Mouse (Mus musculus) lung, adult 2 months (tissue): Measurements from ENCODE around the gene Ak5. TPM values are rescaled to one million over a fixed set of nuclear protein-coding genes. Genes with fewer than 3 reads are reported as not detected.
"Not testable (repeated sequence)": the region's sequence is repeated elsewhere in the genome, so short reads cannot be mapped to it uniquely, and the experiment has no call there.

Experiments used
- DNase-seq: peaks from one replicate; pipeline ENCODE4 v3.0.0; 2022
- H3K4me1 ChIP-seq: fragments of 200-500 bp; 2 replicates; pipeline ENCODE4 v1.6.1; 2011; ENCODE audit warnings: low read length; ENCODE audit not compliant: control insufficient read depth, insufficient read depth
- H3K4me3 ChIP-seq: fragments of 200-500 bp; replicated peaks from 2 replicates; pipeline ENCODE3; 2011; ENCODE audit warnings: low read depth, mild to moderate bottlenecking, control low read depth, low read length; ENCODE audit errors: extremely low read depth
- CTCF ChIP-seq: fragments of 200-500 bp; IDR thresholded peaks from 2 replicates; pipeline ENCODE4 v1.5.1; 2011; ENCODE audit warnings: mild to moderate bottlenecking, low read length, control low read depth; ENCODE audit not compliant: insufficient read depth
- POLR2A ChIP-seq: fragments of 200-500 bp; IDR thresholded peaks from 2 replicates; pipeline ENCODE4 v1.6.1; 2011; ENCODE audit warnings: low read depth, mild to moderate bottlenecking, control low read depth, low read length, borderline replicate concordance; ENCODE audit errors: extremely low read depth
- WGBS: fragments of 180-500 bp; shearing (Covaris S2); methylation state at CpG from one replicate; pipeline ENCODE4 v1.1.7; 2018; 5-methylcytosine and 5-hydroxymethylcytosine counted together
- polyA plus RNA-seq: library from polyadenylated mRNA; depleted of rRNA; stranded (reverse); fragments of >200 nt; gene quantifications from 2 replicates; pipeline ENCODE4 v1.2.3, GENCODE M21; 2012

The Ak5 gene
- polyA plus RNA-seq, 1 experiment: 0.17 TPM

GRCm38 (mm10) chr3:152587007-152587406 lies 81.2 kb downstream of the Ak5 start:
- TF ChIP-seq CTCF (no peak), POLR2A (no peak)
- H3K4me1 ChIP-seq: no peaks in the 10 kb centered on the region; the same call in 1 of the 2 replicates
- 79% methylated on average over 2 of the region's 2 CpGs for WGBS
- DNase-seq: no peak
- no peak overlapping the region for H3K4me3 ChIP-seq

GRCm38 (mm10) chr3:152586191-152586590 lies 82.0 kb downstream of the Ak5 start:
- TF ChIP-seq POLR2A (no peak), CTCF (no peak)
- WGBS: 71% methylated on average over 8 of the region's 8 CpGs
- H3K4me3 ChIP-seq: no peak overlapping the region
- DNase-seq: no peak
- H3K4me1 ChIP-seq: no peaks in the 10 kb centered on the region; the same call in 1 of the 2 replicates

GRCm38 (mm10) chr3:152585581-152585980 lies 82.6 kb downstream of the Ak5 start:
- WGBS: 76% methylated on average over 6 of the region's 6 CpGs
- no peak overlapping the region for H3K4me3 ChIP-seq
- H3K4me1 ChIP-seq: no peaks in the 10 kb centered on the region; the same call in 1 of the 2 replicates
- no peak for DNase-seq
- TF ChIP-seq CTCF: no peak
- TF ChIP-seq POLR2A: no peak

- no peak overlapping the region for H3K4me3 ChIP-seq
- no peak for DNase-seq
- TF ChIP-seq POLR2A (no peak), CTCF (no peak)
- H3K4me1 ChIP-seq: no peaks in the 10 kb centered on the region
Measured at GRCm38 (mm10) chr3:152583033-152583432, 85.1 kb downstream of the Ak5 start.

- not testable (repeated sequence) for DNase-seq, H3K4me3 ChIP-seq, H3K4me1 ChIP-seq
- 80% methylated on average over 3 of the region's 3 CpGs for WGBS
Measured at GRCm38 (mm10) chr3:152581853-152582252, 86.3 kb downstream of the Ak5 start.

GRCm38 (mm10) chr3:152579984-152580591 lies 88.1 kb downstream of the Ak5 start:
- 60% methylated on average over 10 of the region's 10 CpGs for WGBS
- DNase-seq: no peak

GRCm38 (mm10) chr3:152578282-152579228 lies 89.6 kb downstream of the Ak5 start:
- H3K4me3 ChIP-seq: no peak overlapping the region
- no peak for DNase-seq
- TF ChIP-seq POLR2A (no peak), CTCF (no peak)
- WGBS: 71% methylated on average over 26 of the region's 26 CpGs
- no peaks in the 10 kb centered on the region for H3K4me1 ChIP-seq

More at GRCm38 (mm10) chr3:152579984-152580591, 88.1 kb downstream of the Ak5 start:
- H3K4me3 ChIP-seq: no peak overlapping the region
- no peaks in the 10 kb centered on the region for H3K4me1 ChIP-seq
- TF ChIP-seq CTCF: no peak
- TF ChIP-seq POLR2A: no peak

GRCm38 (mm10) chr3:152577763-152578162 lies 90.4 kb downstream of the Ak5 start:
- H3K4me3 ChIP-seq: no peak overlapping the region
- no peak for TF ChIP-seq POLR2A
- no peak for TF ChIP-seq CTCF
- no peak for DNase-seq
- WGBS: 85% methylated on average over 7 of the region's 7 CpGs
- no peaks in the 10 kb centered on the region for H3K4me1 ChIP-seq

GRCm38 (mm10) chr3:152577273-152577672 lies 90.9 kb downstream of the Ak5 start:
- Histone ChIP-seq H3K4me1 (no peaks in the 10 kb centered on the region), H3K4me3 (no peak overlapping the region)
- TF ChIP-seq CTCF: no peak
- TF ChIP-seq POLR2A: no peak
- WGBS: 76% methylated on average over 1 of the region's 1 CpGs
- no peak for DNase-seq

- WGBS: 25% methylated on average over 6 of the region's 6 CpGs
- no peak overlapping the region for H3K4me3 ChIP-seq
- H3K4me1 ChIP-seq: 0 out of 2 replicates have a peak, but pooled peaks cover 3% of the 10 kb centered on the region
- no peak for DNase-seq
- TF ChIP-seq POLR2A: no peak
- no peak for TF ChIP-seq CTCF
Measured at GRCm38 (mm10) chr3:152569242-152569605, 98.9 kb downstream of the Ak5 start.
